Mouse (Mus musculus): ENCODE measurements around the gene Med6.

DNA sequence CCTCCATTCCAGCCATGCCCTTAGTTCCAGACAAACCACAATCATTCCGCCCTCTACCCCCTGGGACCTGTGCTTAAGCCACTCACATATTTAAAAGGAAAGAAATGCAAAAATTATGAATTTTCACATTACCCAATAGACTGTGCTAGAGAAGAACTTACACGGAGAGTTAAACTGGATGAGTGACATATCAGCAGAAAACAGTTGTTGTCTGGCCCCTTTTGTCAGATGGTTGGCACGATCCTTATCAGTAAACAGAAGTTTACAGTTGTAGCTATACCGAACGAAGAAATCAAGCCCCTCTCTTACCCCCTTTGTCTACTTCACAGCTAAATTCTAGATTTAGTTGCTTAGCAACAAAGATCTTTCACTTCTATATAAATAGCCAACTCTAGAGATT lies 26.9 kb downstream of the Med6 start:
- TF ChIP-seq CTCF (IDR thresholded peaks at IDR 0.05), result no peak
- no peak for TF ChIP-seq EP300 (IDR thresholded peaks at IDR 0.05)

All from lung, postnatal 0 days (tissue).